Mouse (Mus musculus) heart, embryonic 14.5 days (tissue): ENCODE measurements around the gene Hdac9. TPM values are rescaled to one million over a fixed set of nuclear protein-coding genes. Genes with fewer than 3 reads are reported as not detected.

Experiments
- ATAC-seq: fragments of 200-750 bp; cut with Nextera tagmentation; 2 replicates; pipeline ENCODE4 v1.8.0; 2017; ENCODE audit warnings: low read depth, moderate TSS enrichment; ENCODE audit not compliant: insufficient number of reproducible peaks, insufficient read depth, low FRiP score
- H3K27ac ChIP-seq, 2 experiments: fragments of 200-500 bp in 1 of 2; fragments of 300-500 bp in 1 of 2; sonication (generic) in 1 of 2; replicated peaks in 1 of 2; 2 replicates each; pipeline ENCODE4 v1.5.1; 2012 to 2014; ENCODE audit warnings: low read depth in 2 of 2, low read length in 2 of 2, control low read depth in 1 of 2, mild to moderate bottlenecking in 1 of 2, mixed read lengths in 1 of 2; ENCODE audit not compliant: control insufficient read depth in 1 of 2, insufficient read depth in 1 of 2
- H3K27me3 ChIP-seq: fragments of 300-500 bp; sonication (generic); 2 replicates; pipeline ENCODE4 v1.6.1; 2014; ENCODE audit warnings: mild to moderate bottlenecking, low read length, control low read depth; ENCODE audit not compliant: control insufficient read depth, insufficient read depth
- H3K36me3 ChIP-seq: fragments of 300-500 bp; sonication (generic); 2 replicates; pipeline ENCODE4 v1.6.1; 2014; ENCODE audit warnings: mild to moderate bottlenecking, control low read depth, low read length, mixed read lengths; ENCODE audit not compliant: control insufficient read depth, insufficient read depth
- H3K4me1 ChIP-seq, 2 experiments: fragments of 200-500 bp in 1 of 2; fragments of 300-500 bp in 1 of 2; sonication (generic) in 1 of 2; 2 replicates each; pipeline ENCODE4 v1.6.1; 2012 to 2014; ENCODE audit warnings: low read length in 2 of 2, control low read depth in 1 of 2, mixed read lengths in 1 of 2; ENCODE audit not compliant: control insufficient read depth in 2 of 2, insufficient read depth in 2 of 2
- H3K4me2 ChIP-seq: fragments of 300-500 bp; sonication (generic); 2 replicates; pipeline ENCODE4 v1.6.1; 2014; ENCODE audit warnings: mild to moderate bottlenecking, low read length
- H3K4me3 ChIP-seq, 2 experiments: fragments of 200-500 bp in 1 of 2; fragments of 300-500 bp in 1 of 2; sonication (generic) in 1 of 2; 2 replicates each; pipeline ENCODE4 v1.5.1; 2012 to 2014; ENCODE audit warnings: low read length in 2 of 2, mild to moderate bottlenecking in 2 of 2, control low read depth in 1 of 2, low read depth in 1 of 2, moderate library complexity in 1 of 2; ENCODE audit not compliant: control insufficient read depth in 1 of 2, insufficient read depth in 1 of 2
- H3K9ac ChIP-seq: fragments of 300-500 bp; sonication (generic); 2 replicates; pipeline ENCODE4 v1.6.1; 2014; ENCODE audit warnings: mild to moderate bottlenecking, low read length
- H3K9me3 ChIP-seq: fragments of 300-500 bp; sonication (generic); 2 replicates; pipeline ENCODE4 v1.6.1; 2016; ENCODE audit warnings: low read length, control low read depth; ENCODE audit not compliant: control insufficient read depth
- WGBS: fragments of 180-500 bp; shearing (Covaris S2); extraction: QIAGEN DNeasy Blood & Tissue Kit; methylation state at CpG from one replicate; pipeline ENCODE4 v1.1.7; 2014; 5-methylcytosine and 5-hydroxymethylcytosine counted together
- polyA plus RNA-seq: library from polyadenylated mRNA; unstranded; fragments of >200 nt; fragmentation: Nextera tagmentation; extraction: Ambion mirVana; gene quantifications from 2 replicates; pipeline ENCODE4 v1.2.1, GENCODE M21; 2014

The Hdac9 gene
- polyA plus RNA-seq, 1 experiment from 2014 or later, result 33.9 TPM

- Histone ChIP-seq H3K36me3 (no peaks in the 10 kb centered on the region), H3K4me3 (no peak overlapping the region), H3K9me3 (no peaks in the 10 kb centered on the region), H3K4me1 (0 out of 4 replicates have a peak, but pooled peaks cover 0 to 2% of the 10 kb centered on the region in 2 experiments), H3K4me2 (no peak overlapping the region), H3K27ac (no peak overlapping the region), H3K27me3 (no peaks in the 10 kb centered on the region), H3K9ac (no peak overlapping the region)
- 84% methylated on average over 6 of the region's 6 CpGs for WGBS
- ATAC-seq, result no peak
Observed at GRCm38 (mm10) chr12:34767226-34767775, 149.6 kb downstream of the Hdac9 start.

- no peak for ATAC-seq
- H3K36me3 ChIP-seq, result no peaks in the 10 kb centered on the region
- no peak overlapping the region for H3K27ac ChIP-seq
- H3K4me1 ChIP-seq, result no peaks in the 10 kb centered on the region
- H3K9ac ChIP-seq, result no peak overlapping the region
- 62% methylated on average over 2 of the region's 2 CpGs for WGBS
- no peak overlapping the region for H3K4me3 ChIP-seq
- H3K9me3 ChIP-seq, result no peaks in the 10 kb centered on the region
- H3K4me2 ChIP-seq, result no peak overlapping the region
- no peaks in the 10 kb centered on the region for H3K27me3 ChIP-seq
Observed at GRCm38 (mm10) chr12:34747266-34747665, 169.6 kb downstream of the Hdac9 start.

- Histone ChIP-seq H3K9ac (no peak overlapping the region), H3K4me3 (no peak overlapping the region), H3K4me2 (no peak overlapping the region), H3K27ac (no peak overlapping the region), H3K4me1 (0 out of 4 replicates have a peak, but pooled peaks cover 0 to 2% of the 10 kb centered on the region in 2 experiments), H3K27me3 (no peaks in the 10 kb centered on the region), H3K9me3 (no peaks in the 10 kb centered on the region), H3K36me3 (no peaks in the 10 kb centered on the region)
- 65% methylated on average over 5 of the region's 5 CpGs for WGBS
- no peak for ATAC-seq
Observed at GRCm38 (mm10) chr12:34725204-34725603, 191.7 kb downstream of the Hdac9 start.

- Histone ChIP-seq H3K4me2 (no peak overlapping the region), H3K4me3 (no peak overlapping the region), H3K4me1 (0 out of 4 replicates have a peak, but pooled peaks cover 0 to 2% of the 10 kb centered on the region in 2 experiments), H3K9ac (no peak overlapping the region), H3K36me3 (no peaks in the 10 kb centered on the region), H3K9me3 (no peaks in the 10 kb centered on the region), H3K27ac (no peak overlapping the region), H3K27me3 (no peaks in the 10 kb centered on the region)
- ATAC-seq, result no peak
- 89% methylated on average over 2 of the region's 2 CpGs for WGBS
Observed at GRCm38 (mm10) chr12:34724274-34724673, 192.6 kb downstream of the Hdac9 start.

GRCm38 (mm10) chr12:34722831-34723490 lies 193.9 kb downstream of the Hdac9 start:
- H3K4me2 ChIP-seq, result 0 out of 2 replicates have a peak overlapping the region, but pooled peaks have one; percentile 12
- no peaks in the 10 kb centered on the region for H3K9me3 ChIP-seq
- no peaks in the 10 kb centered on the region for H3K36me3 ChIP-seq
- ATAC-seq, result no peak
- no peaks in the 10 kb centered on the region for H3K27me3 ChIP-seq
- no peak overlapping the region for H3K27ac ChIP-seq
- H3K9ac ChIP-seq, result no peak overlapping the region
- no peak overlapping the region for H3K4me3 ChIP-seq
- 0 out of 4 replicates have a peak, but pooled peaks cover 0 to 2% of the 10 kb centered on the region in 2 experiments for H3K4me1 ChIP-seq
- 29% methylated on average over 7 of the region's 7 CpGs for WGBS

GRCm38 (mm10) chr12:34720906-34721305 lies 196.0 kb downstream of the Hdac9 start:
- 0 out of 4 replicates have a peak, but pooled peaks cover 0 to 2% of the 10 kb centered on the region in 2 experiments for H3K4me1 ChIP-seq
- H3K4me2 ChIP-seq, result no peak overlapping the region
- H3K9me3 ChIP-seq, result no peaks in the 10 kb centered on the region
- no peak for ATAC-seq
- no peak overlapping the region for H3K27ac ChIP-seq
- H3K4me3 ChIP-seq, result no peak overlapping the region
- H3K9ac ChIP-seq, result no peak overlapping the region
- 71% methylated on average over 2 of the region's 2 CpGs for WGBS
- H3K27me3 ChIP-seq, result no peaks in the 10 kb centered on the region
- no peaks in the 10 kb centered on the region for H3K36me3 ChIP-seq

GRCm38 (mm10) chr12:34714266-34714939 lies 202.5 kb downstream of the Hdac9 start:
- Histone ChIP-seq H3K27ac (peak overlapping the region; percentile 66), H3K4me3 (peak overlapping the region; percentile 25 to 28), H3K9me3 (no peaks in the 10 kb centered on the region), H3K4me1 (peaks cover 0 to 5% of the 10 kb centered on the region in 2 experiments; a peak in 1 of 4 replicates), H3K27me3 (no peaks in the 10 kb centered on the region), H3K36me3 (no peaks in the 10 kb centered on the region), H3K4me2 (peak overlapping the region; percentile 59), H3K9ac (peak overlapping the region; percentile 54)
- 43% methylated on average over 14 of the region's 14 CpGs for WGBS
- no peak; the same call in 1 of the 2 replicates for ATAC-seq
